Mouse (Mus musculus): ENCODE results near the gene Prr18. TPM values are rescaled to one million over a fixed set of nuclear protein-coding genes. Genes with fewer than 3 reads are reported as not detected.

Gene Prr18
- total RNA-seq, 2 experiments from 2014 or later: 0.22 TPM; not detected in 1

- ATAC-seq (replicated peaks; ENCODE audit: poor library complexity): peak; percentile 75
Observed at GRCm38 (mm10) chr17:8388463-8388862, 51.2 kb downstream of the Prr18 start.

GRCm38 (mm10) chr17:8388990-8389789 is 51.9 kb downstream of the Prr18 start:
- peak; percentile 59 for ATAC-seq (replicated peaks; ENCODE audit: poor library complexity)

- ATAC-seq (replicated peaks; ENCODE audit: poor library complexity): no peak
Observed at GRCm38 (mm10) chr17:8389790-8390095, 52.5 kb downstream of the Prr18 start.

- ATAC-seq (replicated peaks; ENCODE audit: poor library complexity): peak; percentile 69
Observed at GRCm38 (mm10) chr17:8390487-8390886, 53.2 kb downstream of the Prr18 start.

Other genes starting within 250 kb of the Prr18 start
- not detected in 2 replicates for gene Gm49673, start 189.7 kb upstream of the Prr18 start, total RNA-seq (2015)
- gene Gm49673, start 189.7 kb upstream of the Prr18 start, total RNA-seq (2017): not detected in 2 replicates
- gene Rnaset2a, start 189.4 kb upstream of the Prr18 start, total RNA-seq (2015): 73.9 and 79.4 TPM in 2 replicates
- 72.3 and 80.8 TPM in 2 replicates for gene Rnaset2a, start 189.4 kb upstream of the Prr18 start, total RNA-seq (2017)
- gene Fgfr1op, start 172.0 kb upstream of the Prr18 start, total RNA-seq (2015): 44.8 and 47.1 TPM in 2 replicates
- 49.2 and 57.0 TPM in 2 replicates for gene Fgfr1op, start 172.0 kb upstream of the Prr18 start, total RNA-seq (2017)
- gene Ccr6, start 101.4 kb upstream of the Prr18 start, total RNA-seq (2015): not detected in 2 replicates
- not detected in 2 replicates for gene Ccr6, start 101.4 kb upstream of the Prr18 start, total RNA-seq (2017)
- 234 and 269 TPM in 2 replicates for gene Mpc1, start 54.6 kb upstream of the Prr18 start, total RNA-seq (2015)
- 143 and 175 TPM in 2 replicates for gene Mpc1, start 54.6 kb upstream of the Prr18 start, total RNA-seq (2017)
- 150 and 173 TPM in 2 replicates for gene Sft2d1, start 26.4 kb upstream of the Prr18 start, total RNA-seq (2015)
- 35.1 and 47.8 TPM in 2 replicates for gene Sft2d1, start 26.4 kb upstream of the Prr18 start, total RNA-seq (2017)
- not detected in 2 replicates for gene T2, start 18.5 kb downstream of the Prr18 start, total RNA-seq (2015)
- gene T2, start 18.5 kb downstream of the Prr18 start, total RNA-seq (2017): not detected in 2 replicates
- gene T, start 97.0 kb downstream of the Prr18 start, total RNA-seq (2015): not detected in 2 replicates
- gene T, start 97.0 kb downstream of the Prr18 start, total RNA-seq (2017): not detected in 2 replicates
- gene Pde10a, start 187.9 kb downstream of the Prr18 start, total RNA-seq (2015): 0.10 TPM in 1 of 2 replicates, not detected in the other
- gene Pde10a, start 187.9 kb downstream of the Prr18 start, total RNA-seq (2017): 0.04 TPM in 1 of 2 replicates, not detected in the other
- not detected in 2 replicates for gene Gm17087, start 229.5 kb downstream of the Prr18 start, total RNA-seq (2015)
- not detected in 2 replicates for gene Gm17087, start 229.5 kb downstream of the Prr18 start, total RNA-seq (2017)